Mouse (Mus musculus) thymus, postnatal 10 days (tissue): ENCODE measurements around the gene Unk.
"Not testable (repeated sequence)": the region's sequence is repeated elsewhere in the genome, so short reads cannot be mapped to it uniquely, and the experiment has no call there.

Experiments used
- DNase-seq, 2 experiments: peaks; one replicate each; pipeline ENCODE4 v3.0.0; 2021; ENCODE audit warnings: low spot score in 2 of 2

Gene Unk

DNA sequence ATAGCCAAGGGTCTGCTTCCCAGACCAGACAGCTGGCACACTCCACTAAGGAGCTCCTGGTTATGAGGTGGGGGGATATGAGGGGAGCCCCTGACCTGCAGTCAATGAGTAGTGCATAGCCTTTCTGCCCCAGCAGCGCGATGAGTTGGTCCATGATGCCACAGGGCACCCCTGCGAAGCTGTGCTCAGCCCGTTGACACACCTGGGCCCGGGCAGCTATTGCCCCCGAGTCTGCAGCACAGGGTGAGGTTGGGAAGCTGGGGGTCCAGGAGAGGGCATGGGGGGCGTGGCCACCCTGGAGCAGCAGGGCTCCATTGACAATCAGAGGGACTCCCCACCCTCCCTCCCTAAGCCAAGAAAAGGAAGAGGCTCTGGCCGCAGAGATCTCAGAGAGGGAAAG lies 20.0 kb upstream of the Unk start:
- no peak for DNase-seq

GRCm38 (mm10) chr11:116010948-116011347 lies 19.2 kb upstream of the Unk start:
- no peak for DNase-seq

DNA sequence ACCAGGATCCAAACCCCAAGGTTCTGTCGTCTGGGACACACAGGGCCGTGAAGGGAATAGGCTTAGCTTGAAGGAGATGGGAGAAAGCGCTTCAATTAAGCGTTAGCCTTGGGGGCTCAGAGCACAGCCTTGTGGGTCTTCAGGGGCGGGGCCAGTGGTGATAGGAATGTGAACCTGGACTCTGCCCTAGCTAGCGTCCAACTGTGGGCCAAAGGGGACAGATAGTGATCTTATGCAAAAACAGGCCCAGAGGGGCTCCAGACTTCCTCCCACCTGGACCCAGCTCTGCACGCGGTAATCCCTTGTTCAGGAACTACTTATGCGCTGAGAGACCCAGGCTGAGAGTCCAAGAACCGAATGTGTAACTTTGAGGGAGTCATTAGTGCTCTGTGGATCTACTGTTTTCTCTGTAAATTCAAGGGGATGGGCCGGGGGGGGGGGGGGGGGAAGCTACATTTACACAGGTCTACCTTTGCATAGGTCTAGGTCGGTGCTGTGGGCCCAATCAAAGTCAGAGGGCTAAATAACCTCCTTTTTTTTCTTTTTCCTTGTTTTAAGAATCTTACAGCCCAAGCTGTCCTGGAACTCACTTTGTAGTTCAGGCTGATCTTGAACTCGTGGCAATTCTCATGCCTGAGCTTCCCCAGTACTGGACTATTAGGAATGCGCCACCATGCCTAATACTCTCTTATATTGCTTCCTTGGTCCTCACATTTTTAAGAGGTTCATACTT lies 18.4 kb upstream of the Unk start:
- DNase-seq = no peak

- peak; percentile 96 to 97 for DNase-seq
These were observed 17.7 kb upstream of the Unk start, which contains the start of gene Galk1 for GRCm38 (mm10) chr11:116012262-116012947. Galk1 (minus strand) TSS chr11:116012719.

GRCm38 (mm10) chr11:116014821-116015220 lies 15.3 kb upstream of the Unk start:
- DNase-seq = no peak

DNA sequence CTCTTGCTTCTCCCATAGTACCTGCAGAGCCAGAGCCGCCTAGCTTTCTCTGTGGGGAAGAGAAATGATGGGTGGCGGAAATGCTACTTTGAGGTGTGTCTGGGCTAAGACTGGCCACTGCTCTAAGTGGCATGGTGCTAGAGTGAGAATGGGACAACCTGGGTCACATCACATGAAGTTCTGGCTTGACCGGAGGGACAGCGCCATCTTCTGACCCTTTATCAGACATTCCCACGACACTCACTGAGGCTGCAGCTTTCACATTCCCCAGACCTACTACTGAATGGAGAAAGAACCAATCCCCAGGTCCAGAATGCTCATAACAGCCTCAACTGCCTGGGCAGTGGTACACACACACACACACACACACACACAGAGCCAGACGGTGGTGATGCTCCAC lies 12.0 kb upstream of the Unk start:
- peak in 1 of 2 experiments; percentile 42 for DNase-seq

DNA sequence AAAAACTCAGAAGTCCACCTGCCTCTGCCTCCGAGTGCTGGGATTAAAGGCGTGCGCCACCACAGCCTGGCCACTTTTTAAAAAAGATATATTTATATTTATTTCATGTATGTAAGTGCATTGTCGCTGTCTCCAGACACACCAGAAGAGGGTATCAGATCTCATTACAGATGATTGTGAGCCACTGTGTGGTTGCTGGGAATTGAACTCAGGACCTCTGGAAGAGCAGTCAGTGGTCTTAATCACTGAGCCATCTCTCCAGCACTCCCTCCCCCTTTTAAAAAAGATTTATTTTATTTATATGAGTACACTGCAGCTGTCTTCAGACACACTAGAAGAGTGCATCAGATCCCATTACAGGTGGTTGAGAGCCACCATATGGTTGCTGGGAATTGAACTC lies 11.3 kb upstream of the Unk start:
- not testable (repeated sequence) for DNase-seq

DNA sequence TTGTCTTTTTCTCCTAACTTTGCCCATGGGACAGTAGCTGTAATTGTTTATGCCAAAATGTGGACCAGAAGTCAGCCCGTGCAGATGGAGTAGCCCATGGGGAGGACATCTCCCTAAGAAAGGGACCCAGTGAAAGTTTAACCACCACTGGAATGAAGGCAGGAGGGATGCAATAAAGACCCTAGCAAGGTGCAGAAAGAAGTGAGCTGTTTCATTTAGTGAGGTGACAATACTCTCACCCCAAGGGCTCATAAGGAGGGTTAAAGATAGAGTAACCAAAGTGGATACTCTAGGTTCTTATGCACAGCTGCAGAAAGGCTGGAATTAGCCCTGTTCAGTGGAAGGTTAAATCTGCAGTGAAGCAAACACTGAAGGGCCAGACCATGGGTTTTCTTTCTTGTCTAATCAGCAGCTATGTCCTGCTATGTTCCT lies 10.7 kb upstream of the Unk start:
- no peak for DNase-seq

DNA sequence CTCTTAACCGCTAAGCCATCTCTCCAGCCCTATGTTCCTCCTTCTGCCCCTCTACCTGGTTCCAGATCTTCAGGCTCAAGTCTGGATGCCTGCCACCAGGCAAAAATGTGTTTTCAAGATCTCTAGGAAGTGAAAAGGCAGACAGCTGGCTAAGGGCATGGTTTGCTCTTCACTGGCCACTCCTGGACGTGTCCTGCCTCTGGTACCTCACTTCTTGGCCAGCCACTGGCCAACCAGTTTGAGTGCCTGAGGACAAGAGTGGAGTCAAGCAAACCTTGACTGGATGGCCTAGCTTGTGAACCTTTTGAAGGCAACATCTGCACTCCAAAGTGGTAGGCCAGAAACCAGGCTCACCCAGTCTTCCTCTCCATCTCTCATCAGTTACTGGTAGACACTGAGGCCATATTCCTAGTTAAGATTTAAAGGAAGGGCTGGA lies 10.1 kb upstream of the Unk start:
- DNase-seq = no peak

DNA sequence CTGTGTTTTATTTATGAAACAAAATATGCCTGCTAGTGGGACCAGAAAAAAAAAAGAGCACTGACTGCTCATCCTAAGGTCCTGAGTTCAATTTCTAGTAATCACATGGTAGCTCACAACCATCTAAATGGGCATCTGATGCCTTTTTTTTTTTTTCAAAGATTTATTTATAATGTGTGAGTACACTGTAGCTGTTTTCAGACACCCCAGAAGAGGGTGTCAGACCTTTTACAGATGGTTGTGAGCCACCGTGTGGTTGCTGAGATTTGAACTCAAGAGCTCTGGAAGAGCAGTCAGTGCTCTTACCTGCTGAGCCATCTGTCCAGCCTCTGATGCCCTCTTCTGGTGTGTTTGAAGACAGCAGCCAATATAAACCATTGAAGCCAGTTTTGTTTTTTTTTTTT lies 9.6 kb upstream of the Unk start:
- no peak for DNase-seq

DNA sequence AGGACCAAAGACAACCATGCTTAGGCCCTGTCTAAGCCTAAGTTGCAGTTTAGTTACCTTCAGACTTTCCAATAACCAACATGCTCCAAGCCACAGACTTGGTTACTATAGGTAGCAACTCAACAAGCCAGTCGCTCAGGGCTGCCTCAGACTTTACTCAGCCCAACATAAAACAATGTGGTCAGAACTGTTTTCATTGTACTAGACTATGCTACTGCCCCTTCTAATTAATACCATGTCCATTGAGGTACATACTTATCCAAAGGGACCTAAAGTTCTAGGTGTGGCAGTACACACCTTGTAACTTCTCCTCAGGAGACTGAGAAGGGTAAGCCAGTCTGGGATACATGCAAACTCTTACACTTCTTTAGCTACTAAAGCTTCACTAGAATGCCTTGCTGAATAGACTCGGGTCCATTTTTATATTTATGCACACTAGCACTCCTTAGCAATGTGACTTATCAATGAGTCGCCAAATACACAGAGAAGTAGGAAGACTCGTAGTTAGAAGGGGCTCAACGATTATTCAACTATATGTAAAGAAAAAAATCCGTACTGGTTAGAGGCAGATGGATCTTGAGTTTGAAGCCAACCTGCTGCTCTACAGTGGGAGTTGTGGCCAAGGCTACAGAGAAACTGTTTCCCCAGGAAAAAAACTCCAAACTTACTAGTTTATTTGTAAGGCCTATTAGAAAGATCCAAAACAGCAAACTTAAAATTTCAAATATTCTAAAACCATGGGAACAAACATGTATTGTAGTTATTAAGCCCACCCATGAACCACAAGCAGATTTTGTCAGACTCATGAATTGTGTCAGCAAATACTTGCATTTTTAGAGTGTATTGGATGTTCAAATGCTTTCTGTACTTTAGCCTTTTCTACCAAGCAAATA lies 8.5 kb upstream of the Unk start:
- no peak for DNase-seq

DNA sequence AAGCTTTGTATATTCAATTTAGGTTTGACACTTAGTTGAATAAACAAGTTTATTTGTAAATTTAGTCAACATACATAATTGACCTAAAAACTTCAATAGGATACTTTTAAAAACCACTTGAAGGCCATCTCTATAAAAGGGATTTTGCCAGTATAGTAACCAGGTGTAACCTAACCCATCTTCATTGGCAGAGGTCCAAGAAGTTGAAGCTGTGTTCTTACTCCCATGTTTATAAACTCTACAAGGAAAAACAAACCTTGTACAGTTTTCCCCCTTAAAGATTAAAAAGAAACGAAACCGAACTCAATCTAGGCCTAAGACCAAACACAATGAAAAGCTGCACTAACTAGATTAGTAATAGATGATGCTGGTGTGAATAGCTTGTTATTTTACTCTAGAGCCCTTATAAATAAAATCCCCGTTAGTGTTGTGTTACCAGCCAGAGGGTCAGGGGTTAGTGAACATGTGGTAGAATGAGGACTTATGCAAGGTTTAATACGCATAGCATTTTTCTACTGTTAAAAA lies 7.8 kb upstream of the Unk start:
- DNase-seq = no peak

GRCm38 (mm10) chr11:116023074-116023770 lies 6.9 kb upstream of the Unk start:
- peak in 1 of 2 experiments; percentile 40 for DNase-seq

DNA sequence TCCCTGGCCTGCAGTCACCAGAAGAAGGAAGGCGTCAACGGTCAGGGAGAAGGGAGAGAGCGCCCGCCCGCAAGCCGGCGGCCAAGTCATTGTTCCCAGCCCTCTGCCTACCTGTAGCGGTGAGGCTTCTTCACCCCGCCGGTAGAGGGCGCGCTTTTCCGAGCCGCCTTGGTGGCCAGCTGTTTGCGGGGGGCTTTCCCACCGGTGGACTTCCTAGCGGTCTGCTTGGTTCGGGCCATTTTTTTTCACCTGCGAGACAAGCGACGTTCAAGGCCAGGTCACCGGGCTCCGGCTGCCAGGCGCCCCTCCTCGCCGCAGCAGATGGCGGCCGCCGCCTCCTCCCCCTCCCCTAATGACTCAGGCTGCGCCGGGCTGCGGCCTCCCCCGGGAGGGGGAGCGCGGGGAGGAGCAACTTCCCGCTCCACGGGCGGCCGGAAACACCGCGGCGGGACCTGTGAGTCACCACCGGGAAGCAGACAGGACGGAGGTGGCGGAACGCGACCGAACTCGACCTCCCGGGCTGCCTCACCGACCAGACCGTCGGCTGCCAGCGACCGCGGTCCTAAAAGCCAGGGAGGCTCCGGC lies 6.3 kb upstream of the Unk start:
- peak; percentile 82 to 86 for DNase-seq

DNA sequence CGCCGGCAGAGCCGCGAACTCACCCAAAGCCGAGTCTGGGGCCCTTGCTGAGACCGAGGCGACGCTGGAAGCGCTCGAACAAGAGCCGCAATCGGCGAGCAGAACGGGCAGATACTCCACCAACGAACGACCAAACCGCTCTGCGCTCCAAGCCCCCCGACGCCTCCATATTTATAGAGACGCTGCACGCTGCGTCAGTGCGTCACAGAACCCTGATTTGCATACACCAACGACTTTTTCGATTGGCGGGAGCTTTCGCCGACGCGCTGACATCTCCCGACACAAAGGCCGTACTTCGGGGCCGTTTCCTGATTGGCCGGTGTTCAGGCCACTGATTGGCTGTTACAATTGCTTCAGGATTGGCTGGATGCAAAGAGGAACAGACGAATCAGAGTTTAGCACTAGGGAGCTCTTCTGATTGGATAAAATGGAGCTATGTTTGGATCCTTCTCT lies 5.7 kb upstream of the Unk start:
- peak; percentile 97 for DNase-seq

DNA sequence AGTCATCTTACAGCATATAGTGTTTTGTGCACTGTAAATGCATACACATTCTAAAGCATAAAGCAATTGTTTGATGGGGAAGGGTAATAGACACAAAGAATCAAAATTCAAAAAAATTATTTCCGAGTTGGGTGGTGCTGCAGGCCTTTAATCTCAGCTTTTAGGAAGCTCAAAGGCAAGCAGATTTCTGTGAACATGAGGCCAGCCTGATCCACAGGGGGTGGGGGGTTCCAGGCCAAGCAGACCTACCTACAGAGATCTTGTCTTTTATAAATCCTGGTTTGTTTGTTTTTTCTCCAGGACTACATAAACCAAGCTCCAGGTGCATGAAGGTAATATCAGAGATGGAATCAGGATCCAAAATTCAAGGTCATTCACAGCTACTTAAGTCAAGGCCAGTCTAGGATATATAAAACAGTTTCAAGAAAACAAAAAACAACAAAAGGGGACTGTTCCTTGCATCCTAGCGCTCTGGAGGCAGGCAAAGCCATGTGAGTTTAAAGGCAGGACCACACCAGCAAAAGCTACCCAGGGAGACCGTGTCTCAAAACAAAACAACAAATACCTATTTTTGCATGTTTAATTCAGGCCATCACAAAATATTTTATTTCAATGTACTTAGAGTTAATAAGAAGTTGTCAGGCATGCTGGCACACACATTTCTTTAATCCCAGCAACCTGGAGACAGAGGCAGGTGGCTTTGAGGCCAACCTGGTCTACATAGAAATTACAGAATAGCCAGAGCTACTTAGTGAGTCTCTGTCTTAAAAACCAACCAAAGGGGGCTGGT lies 4.9 kb upstream of the Unk start:
- DNase-seq = no peak

DNA sequence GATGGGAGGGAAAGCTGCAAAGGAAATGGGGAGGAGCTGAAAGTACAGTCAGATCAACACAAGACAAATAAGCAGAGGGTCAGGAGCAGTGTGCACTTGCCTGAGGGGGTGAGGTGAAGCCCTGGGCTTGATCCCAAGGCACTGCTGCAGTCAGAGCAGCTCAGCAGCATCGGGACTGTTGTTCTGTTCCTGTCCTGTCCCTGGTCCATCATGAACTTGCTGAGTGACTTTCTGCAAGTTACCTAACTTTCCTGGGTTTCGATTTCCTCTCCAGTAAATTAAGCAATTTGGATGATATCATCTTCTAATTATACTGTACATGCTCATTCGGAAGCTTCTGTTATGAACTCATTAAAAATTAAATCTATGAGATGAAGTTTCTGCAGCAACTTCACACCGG lies 2.4 kb upstream of the Unk start, which contains the start of gene H3f3b:
Gene H3f3b (minus strand): TSS at position 207 of the 400 bp plus-strand sequence.
- DNase-seq = no peak

DNA sequence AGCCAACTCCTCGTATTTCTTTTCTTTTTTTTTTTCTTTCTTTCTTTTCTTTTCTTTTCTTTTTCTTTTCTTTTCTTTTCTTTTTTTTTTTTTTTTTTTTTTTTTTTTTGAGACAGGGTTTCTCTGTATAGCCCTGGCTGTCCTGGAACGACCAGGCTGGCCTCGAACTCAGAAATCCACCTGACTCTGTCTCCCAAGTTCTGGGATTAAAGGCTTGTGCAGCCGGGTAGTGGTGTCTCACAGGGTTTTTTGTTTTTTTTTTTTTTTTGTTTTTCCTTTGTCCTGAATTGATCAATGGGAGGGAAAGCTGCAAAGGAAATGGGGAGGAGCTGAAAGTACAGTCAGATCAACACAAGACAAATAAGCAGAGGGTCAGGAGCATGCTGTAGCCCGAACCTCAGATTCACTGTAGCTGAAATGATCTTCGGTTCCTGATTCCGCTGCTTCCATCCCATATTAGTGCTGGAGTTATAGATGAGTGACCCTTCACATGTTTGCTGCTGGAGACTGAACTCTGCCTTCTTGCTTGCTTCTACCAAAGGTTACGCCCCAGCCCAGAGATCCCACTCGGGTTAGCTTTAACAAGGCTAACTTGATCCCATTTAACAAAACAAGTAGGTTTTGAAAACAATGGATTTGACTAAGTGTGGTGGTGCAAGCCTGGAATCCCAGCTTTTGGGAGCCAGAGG lies 1.8 kb upstream of the Unk start:
- no peak for DNase-seq

DNA sequence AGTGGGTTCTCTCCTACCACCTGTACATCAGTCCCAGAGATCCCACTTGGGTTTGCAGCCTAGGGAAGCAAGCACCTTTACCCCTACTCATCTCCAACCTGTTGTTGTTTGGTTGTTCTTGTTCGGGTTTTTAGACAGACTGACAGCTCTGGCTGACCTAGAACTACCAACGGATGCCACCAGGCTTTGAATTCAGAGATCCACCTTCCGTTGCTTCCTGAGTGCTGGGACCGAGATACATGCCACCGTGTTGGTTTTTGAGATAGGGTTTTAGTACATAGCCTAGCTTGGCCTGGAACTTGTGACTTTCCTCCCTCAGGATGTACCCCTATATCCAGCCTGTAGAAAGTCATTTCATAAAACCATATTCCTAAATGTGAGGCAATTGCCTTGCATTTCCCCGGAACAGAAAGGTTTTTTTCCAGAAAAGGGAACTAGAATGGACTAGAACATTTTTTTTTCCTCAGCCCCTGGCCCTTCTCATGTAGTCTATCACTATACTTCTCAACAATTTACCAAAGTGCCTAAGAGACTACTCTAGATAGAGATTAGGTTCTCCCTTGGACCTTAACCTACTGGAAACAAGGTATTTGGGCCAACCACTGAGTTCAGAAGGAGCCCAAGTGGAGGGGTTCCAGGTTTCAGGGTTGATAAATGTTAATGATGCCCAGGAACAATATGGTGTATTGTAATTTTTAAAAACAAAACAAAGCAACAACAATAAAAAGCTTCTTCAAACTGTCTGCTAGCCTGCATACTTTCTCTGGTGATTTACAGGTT lies 846 bp upstream of the Unk start:
- DNase-seq = no peak
